Mouse (Mus musculus) thymus, postnatal 10 days (tissue): ENCODE data around the gene Ctrb1.

Experiments
- DNase-seq, 2 experiments: peaks; one replicate each; pipeline ENCODE4 v3.0.0; 2021; ENCODE audit warnings: low spot score in 2 of 2

The Ctrb1 gene

DNA sequence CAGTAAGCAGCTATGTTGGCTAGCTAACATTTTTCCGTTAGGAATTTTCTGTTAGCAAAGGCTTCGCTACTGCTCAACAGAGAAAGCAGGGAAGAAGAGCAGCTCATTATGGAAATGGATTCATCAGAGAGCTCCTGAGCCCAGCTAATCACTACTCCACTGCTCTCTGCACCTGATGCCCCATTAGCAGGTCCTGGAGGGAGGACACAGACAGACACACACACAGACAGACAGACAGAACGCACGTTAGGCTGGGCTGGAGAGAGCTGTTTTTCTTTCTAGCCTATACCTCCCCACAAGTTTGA lies 26.6 kb upstream of the Ctrb1 start:
- no peak for DNase-seq

DNA sequence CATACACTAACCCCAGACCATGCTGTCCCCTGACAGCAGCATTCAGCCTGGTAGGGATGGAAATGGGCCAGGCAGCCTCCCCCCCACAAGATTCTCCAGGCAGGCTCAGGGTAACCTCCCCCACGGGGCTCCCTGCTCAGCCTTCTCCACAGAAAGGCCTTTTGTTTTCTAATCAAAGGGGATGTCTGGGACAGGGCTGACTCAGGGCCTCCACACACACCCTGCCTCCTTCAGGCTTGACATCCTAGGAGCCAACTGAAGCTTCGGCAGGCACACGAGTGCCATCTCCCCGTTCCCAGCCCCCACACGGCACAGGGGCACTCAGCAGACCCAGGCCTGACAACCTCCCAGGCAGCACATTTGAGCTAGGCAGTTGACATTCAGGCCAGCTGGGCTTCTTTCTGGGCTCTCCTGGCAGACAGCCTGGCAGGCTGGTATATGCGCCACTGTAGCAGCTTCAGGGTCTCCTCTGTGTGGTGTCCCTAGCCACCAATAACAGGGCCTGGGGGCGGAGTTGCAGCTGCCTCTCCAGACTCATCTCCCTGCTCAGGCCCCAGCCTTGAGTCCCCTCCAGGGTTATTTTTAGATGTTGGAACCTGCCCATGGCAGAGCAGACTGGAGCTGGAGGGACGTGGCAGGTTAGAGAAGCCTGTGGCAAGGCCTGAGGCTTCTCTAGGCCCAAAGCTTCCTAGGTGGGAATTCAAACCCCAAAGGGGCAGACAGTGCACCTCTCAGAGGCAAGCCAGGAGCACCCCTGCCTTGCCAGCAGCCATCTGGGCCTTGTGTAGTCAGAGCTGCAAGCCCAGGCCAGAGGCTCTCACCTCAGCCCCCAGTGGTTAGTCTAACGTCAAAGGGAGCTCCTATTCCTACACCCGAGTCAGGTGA lies 26.0 kb upstream of the Ctrb1 start:
- no peak for DNase-seq

DNA sequence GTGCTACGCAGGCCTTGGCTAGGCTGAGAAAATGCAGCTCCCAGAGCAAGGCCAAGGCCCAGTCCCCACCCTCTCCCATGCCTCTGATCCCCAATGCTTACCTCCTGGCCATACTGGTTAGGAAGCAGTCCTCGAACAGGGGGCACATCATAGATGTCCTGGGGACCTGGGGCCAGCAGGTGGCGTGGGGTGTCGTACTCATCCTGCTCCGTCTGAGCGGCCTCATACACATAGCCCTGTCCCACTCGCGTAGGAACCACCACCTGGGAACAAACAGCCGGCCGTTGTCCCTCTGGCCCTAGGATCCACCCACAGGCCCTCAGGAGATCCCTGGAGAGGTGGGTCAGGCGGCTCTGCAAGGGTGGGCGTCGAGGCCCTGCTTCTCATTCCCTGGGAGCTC lies 24.7 kb upstream of the Ctrb1 start:
- no peak for DNase-seq

DNA sequence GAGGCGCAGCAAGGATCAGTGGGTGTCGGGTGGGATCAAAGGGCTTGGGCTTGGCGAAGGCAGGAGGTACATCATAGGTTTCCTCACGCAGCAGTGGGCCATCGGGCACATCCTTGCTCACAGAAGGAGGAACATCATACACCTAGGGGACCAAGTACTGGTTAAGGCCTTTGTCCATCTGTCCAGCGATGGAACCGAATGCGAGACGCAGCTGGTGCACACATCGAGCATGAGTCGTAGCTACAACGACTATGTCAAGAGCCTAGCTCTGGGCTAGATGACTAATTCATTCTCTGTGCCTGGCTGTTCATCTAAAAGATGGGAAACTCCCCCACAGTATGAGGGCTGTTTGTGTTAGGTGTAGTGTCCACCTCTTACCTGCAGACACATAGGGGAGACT lies 23.5 kb upstream of the Ctrb1 start:
- no peak for DNase-seq

DNA sequence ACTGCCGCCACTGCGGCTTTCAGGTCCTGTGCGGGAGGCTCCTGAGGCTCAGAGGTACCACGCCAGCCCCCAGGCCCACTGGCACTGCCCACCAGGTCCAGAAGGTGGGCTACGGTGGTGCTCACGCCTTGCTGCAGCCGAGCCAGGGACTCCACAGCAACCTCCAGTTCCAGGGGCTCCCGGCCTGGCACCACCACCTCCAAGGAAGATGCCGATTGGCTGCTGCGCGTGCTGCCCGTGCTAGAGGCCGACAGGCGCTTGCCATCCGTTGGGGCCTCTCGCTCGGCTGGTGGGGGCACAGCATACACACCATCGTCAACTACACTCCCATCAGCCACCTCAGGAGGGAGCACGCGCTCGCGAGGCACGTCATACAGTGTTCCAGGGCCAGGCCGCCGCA lies 23.0 kb upstream of the Ctrb1 start:
- no peak for DNase-seq

DNA sequence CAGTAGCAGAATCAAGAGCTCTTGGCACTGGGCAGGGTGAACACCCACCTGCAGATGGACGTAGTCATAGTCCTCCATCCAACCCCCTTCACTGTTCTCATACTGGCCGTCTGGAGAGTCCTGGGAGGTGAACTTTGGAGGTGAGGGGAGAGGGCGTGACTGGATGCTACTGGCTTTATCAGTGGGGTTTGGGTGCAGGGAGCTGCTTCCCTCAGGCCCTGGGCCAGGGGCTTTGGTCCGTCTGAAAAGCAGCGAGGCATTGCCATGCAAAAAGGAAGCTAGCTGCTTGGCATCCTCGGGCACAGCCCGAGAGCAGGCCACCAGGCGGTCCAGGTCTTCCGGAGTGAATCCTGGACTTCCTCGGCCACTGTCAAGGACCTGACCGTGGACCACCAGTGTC lies 22.5 kb upstream of the Ctrb1 start:
- DNase-seq = no peak

DNA sequence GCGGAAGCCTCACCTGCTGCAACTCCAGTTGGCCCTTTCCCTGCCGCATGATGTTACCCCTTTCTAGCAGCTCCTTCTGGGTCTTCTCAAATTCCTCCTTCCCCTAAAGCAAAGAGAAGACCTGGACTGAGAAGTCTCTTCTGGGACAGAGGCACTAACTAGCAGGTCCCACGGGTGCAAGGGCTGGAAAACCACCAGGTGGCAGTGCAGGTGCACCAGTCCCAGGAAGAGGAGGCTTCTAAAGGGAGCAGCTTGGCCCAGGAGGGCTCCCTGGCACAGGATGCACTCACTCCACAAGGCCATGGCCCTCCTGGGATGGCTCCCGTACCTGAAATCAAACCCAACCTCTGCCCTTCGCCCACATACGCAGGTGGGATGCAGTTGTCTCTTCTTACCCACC lies 21.8 kb upstream of the Ctrb1 start:
- DNase-seq = peak; percentile 35 to 57

DNA sequence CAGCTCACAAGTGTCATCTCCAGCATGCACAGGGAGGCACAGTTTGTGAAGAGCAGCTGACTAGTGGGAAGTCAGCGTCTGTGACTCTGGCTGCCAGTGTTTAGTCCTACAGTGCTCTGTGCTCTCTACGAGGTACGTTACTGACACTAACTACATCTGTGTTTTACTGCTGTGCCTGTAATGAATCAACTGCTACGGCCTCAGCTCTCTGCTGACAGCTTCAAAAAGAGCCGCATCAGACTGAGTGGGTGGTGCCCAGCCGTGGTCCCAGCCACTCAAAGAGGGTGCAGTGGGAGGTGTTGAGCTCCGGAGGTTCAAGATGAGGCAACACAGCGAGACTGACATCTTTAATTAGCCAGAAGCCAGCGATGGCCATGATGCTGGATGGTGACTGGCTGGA lies 21.3 kb upstream of the Ctrb1 start:
- no peak for DNase-seq

DNA sequence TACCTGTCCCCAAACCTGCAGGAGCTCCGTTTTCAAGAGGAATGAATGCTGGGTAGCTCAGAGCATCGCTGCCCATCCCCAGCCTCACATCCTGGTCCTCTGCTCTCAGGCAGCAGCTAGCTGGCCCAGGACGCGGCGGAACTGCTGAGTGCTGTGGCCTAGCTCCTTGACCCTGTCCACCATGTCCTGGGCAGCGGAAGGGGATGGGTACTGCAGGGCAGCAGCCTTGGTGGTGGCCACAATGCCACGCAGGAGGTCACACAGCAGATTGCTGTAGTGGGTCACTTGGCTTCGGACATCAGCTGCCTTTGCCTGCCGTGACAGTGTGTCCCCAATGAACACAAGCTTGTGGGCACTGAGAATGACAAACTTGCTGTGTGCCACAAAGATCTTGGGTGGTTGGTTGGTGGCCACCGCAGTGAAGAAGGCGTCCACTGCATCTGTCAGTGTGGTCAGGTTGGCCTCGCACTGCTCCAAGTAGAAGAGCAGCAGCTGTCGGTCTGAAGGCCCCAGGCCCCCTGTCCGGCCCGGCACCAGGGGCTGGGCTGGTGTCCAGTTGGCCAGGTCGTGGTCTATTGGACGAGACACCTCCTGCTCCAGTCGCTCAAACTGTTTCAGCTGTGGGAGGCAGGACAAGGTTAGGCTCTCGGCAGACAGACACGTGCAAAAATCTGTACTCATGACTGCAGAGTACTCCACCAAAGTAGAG lies 20.1 kb upstream of the Ctrb1 start:
- DNase-seq = no peak

DNA sequence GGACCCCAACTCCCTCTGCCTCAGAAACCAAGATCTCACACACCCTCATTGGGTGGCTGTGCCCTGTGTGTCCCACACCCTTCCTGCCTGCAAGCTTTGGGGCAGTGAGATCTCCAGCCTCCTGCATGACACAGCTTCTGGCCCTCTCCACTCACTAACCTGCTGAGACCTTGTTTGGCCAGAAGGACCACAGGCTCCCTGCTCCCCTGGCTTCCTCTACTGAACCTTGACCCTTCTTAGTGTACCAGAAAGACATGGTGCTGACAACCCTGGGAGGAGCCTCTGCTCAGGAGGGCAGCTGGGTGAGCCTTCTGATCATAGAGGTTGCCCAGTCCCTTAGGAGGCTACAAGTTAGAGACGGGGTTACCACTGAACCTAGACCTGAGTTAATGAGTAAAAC lies 18.4 kb upstream of the Ctrb1 start:
- no peak for DNase-seq

DNA sequence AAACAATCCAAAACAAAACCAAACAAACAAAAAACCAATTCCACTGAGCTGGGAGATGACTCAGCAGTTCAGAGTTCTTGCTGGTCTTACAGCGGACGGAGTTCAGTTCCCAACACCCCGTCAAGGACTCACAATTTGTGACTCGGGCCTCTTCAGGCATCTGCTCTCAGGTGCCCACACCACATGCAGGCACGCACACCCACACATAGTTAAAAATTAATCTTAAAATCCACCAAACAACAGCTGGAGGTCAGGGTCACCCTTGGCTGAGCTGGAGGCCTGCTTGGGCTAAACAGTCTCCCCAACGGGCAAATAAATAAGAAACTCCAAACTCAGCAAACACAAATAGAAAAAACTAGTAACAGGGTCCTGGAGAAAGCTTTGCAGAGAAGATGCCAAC lies 17.5 kb upstream of the Ctrb1 start:
- DNase-seq = no peak

DNA sequence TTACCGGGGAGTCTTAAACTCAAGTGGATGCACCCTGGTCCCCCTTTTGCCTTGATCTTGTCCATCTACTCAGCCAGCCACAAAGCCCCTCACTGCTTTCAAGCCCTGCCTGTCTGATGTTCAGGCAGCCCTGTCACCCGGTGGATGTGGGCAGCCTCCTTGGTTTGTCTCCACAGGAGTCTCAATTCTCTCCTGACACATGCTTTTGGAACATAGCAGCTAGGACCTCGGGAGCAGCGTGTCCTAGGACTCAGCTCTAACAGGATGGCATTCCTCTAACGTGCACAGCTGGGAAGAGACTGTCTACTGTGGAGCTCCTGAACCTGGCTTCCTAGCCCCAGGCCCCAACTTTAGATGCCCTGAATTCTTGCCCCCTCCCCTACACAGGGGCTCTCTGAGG lies 14.9 kb upstream of the Ctrb1 start:
- no peak for DNase-seq

DNA sequence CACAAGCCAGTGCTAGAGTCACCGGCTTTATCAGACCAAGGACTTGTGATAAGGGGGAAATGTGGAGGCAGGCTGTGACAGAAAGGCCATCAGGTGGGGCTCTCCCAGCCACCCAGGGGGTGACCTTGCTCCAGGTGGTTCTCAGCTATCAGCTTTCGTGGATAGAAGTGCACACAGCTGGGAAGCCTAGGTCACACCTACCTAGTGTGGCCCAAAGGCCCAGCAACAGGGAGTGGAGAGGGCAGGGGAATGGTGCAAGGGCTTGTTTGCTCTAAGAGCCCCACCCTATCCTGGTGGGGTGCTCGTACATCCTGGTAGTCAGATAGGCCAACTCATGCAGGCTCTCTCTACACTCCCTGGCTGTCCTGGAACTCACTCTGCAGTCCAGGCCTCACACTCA lies 14.4 kb upstream of the Ctrb1 start:
- no peak for DNase-seq

DNA sequence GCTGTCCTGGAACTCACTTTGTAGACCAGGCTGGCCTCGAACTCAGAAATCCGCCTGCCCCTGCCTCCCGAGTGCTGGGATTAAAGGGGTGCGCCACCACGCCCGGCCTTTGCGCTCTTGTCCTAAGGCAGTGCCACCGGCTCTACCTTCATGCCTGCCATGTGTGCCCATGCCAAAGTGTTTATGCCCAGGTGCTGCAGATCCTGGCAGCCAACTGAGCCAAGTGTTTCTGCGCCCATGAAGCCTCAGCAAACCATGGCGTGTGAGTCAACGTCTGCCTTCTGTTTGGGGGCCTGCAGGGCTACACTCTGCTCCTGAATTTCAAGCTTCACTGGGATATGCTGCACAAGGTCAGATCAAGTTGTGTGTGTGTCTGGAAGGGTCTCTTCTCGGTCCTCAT lies 13.8 kb upstream of the Ctrb1 start:
- DNase-seq = no peak

DNA sequence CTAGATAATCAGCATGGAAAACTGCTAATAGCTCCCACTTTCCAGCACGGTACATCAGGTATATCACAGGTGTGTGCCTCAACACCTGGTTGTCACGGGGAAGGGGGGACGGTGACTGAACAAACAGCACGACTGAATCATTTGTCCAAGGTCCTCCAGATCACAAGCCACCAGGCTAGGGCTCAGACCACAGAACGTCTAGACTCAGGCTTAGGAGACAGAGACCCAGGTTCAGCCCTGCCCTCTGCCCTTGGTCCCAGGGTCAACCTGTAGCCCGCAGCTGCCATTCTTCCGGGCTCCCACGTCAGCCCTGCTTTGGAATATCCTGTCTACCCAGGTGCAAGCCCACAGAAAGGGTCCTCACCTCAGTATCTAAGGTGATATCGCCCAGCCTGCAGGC lies 10.6 kb upstream of the Ctrb1 start:
- DNase-seq = no peak

DNA sequence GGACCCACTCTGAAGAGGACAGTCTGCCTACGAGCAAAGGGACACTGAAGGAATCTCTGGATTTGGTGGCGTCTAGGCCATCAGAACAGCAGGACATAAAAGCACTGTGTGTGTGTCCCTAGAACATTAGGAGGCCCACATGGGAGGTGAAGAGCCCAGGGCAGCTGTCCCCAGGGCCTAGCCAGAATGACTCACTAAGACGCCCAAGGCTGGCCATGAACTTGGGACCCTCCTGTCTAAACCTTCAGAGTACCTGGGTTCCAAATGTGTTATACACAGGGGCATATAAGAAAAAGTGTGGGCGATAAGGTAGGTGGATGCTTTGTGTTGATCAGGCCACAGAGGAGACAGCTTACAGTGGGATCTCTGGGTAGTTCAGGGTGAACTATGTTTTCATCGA lies 9.9 kb upstream of the Ctrb1 start:
- no peak for DNase-seq

DNA sequence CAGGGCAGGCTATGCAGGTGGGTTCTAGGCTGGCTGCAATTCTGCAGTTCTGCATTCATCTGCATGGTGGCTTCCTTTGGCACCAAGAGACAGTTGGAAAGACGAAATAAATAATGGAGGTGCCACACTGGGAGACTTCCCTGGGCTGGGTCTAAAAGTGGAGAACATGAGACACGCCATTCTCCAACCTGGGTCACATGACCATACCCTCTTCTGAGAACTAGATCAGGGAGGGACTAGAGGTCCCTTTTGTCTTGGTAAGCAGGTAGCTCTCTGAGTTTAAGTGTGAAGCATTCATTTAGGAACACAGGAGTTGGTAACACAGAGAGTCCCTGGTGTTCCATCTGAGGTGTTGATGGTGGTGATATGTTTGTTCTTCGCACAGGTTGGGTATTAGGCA lies 9.4 kb upstream of the Ctrb1 start:
- no peak for DNase-seq

DNA sequence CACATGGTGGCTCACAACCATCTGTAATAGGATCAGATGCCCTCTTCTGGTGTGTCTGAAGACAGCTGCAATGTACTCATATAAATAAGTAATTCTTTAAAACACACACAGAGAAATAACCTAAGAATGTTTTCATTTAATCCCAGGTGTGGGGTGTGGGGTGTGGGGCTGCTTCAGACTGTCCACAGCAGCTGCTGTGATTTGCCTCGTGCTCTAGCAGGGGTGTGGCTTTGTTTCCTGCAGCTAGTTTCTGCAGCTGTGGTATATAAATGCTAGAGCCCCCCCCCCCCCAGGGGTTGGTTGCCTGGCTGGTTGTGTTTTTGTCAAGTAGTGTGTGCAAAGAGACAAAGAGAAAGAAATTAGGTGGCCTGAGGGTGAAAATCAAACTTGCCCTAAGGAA lies 8.2 kb upstream of the Ctrb1 start:
- DNase-seq = no peak

DNA sequence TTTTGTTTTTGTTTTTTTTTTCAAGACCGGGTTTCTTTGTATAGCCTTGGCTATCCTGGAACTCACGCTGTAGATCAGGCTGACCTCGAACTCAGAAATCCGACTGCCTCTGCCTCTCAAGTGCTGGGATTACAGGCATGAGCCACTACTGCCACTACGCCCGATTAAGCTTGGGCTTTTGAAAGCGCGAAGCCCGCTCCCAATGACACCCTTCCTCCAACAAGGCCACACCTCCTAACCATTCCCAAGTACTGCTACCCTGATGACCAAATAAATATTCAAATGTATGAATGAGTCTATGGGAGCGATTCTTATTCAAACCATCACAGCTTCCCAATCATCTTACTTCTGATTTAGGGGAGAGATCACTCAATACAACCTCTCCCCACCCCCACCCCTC lies 6.8 kb upstream of the Ctrb1 start:
- DNase-seq = no peak

DNA sequence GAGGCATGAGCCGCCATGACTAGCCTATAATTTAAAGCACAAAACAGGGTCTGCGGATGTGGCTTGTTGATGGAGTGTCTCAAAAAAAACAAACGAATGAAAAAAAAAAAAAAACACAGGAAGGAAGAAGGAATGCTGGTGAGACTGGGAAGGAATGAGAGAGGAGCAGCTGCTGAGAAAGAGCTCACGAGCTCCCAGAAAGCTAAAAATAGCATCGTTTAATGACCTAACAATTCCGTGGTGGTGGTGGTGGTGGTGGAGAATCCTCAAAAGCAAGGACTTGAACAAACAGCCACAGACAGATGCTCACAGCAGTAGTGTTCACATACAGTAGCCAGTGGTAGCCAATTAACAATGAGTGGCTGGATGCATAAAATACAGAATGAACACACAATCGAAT lies 4.6 kb upstream of the Ctrb1 start:
- DNase-seq = no peak

DNA sequence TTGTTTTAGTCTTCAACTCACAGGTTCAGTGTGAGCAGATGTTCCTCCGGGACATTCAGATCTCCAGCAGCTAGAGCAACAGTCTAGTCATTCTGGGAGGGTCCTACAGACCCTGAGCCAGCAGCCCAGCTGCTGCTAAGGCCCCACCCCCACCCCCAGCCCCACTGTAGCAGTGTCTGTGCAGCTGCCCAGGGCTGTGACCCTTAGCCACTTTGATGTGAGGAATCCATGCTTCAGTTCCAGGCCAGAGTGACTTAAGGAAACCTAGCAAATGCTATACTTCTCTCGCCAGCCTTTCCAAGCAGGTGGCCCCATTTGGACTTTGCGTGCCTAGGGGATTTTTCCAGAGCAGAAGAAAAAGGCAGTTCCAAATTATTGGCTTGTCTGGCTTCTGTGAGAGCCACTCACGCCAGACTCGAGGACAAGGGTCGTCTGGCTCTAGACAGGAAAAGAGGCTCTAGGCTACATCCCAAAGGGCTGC lies 2.5 kb upstream of the Ctrb1 start:
- no peak for DNase-seq

DNA sequence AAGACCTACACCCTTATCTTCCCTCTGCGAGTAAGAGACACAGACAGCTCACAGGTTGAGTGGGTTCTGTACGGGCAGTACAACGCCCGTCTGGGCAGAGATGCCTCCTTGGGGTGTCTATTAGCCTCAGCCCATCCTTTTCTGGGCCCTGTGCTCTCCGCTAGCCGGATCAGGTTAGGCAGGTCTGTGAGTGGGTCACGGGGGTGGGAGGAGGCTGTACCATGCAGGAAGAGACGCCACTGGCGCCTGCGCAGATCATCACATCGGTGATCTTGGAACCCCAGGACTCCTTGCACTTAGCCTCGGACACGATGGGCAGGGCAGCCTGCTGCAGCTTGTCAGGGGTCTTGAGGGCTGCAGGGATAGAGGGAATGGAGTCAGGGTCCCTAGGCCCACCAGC lies 3.9 kb downstream of the Ctrb1 start:
- DNase-seq = no peak

DNA sequence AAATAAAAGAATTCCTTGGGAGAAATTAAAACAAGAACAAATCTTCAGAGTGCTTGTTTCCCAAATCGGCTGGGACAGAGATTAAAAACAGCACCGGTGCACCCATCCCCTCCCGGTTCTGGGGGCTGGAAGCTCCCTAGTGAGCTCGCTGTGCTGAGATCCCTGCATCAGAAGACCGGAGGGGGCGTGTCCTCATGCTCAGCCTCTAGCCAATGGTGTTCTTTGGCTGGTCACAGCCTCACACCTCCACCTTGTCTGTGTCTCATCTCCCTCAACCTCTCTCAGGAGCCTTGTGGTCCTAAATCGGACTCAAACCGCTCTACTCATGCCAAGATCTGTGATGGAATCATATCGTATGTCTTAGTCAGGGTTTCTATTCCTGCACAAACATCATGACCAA lies 8.3 kb downstream of the Ctrb1 start:
- DNase-seq = no peak

DNA sequence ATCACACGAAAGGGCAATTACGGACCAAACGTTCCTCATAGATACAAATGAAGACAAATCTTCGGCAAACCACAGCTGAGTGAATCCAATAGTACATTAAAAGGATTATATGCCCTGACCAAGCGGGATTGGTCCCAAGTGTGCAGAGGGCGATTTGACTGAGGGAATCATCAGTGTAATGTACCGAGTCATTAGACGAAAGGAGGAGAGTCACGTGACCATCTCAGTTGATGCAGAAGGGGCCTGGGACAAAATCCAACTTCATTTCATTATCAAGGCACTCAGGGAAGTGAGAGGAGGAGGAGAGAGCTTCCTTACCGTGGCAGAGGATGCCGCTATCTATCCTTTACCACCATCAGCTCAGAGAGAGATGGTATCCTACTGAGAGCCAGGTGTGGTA lies 9.7 kb downstream of the Ctrb1 start:
- DNase-seq = no peak
